Mouse (Mus musculus): ENCODE results near the gene Emp2.

DNA sequence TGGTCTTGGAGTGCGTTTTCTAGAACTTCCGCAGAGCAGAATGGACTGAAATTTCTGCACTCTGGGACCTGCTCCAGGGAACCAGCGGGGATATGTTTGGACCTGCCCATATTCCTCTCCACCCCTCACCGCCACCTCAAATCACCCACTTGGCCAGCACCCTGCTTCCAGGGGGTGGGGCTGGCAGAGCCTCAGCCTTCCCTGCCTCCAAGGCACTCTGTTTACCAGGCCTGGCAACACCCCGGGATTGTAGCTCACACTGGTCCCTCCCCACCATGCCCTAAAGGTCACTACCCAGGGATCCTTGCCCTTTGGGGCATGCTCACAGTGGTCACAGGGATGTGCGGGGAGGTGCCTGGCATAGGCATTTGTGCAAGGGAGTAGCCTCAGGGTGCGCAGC lies 33.8 kb upstream of the Emp2 start:
- TF ChIP-seq CTCF (IDR thresholded peaks at IDR 0.05; ENCODE audit: low read depth) (no peak), EP300 (IDR thresholded peaks at IDR 0.05; ENCODE audit: low read depth) (no peak)

All from liver, postnatal 0 days (tissue).